Mouse (Mus musculus): ENCODE data around the gene Mstn.

Gene Mstn

GRCm38 (mm10) chr1:53093180-53093579 is 31.7 kb downstream of the Mstn start:
- DNase-seq (ENCODE audit: extremely low read depth, low read depth), result no peak

- DNase-seq (ENCODE audit: extremely low read depth, low read depth), result no peak
Measured at GRCm38 (mm10) chr1:53110561-53110960, 49.1 kb downstream of the Mstn start.

All from MEL-GATA-1-ER (cell line).